ENCODE assay signal across 8 mouse cellular contexts in genomic region chr11:12373106-12374098, GRCm38 (mm10).
DNase-seq lines count a peak whose midpoint lies in the region; ATAC-seq and TF ChIP-seq lines count a peak whose summit lies in the region.

No protein-coding gene starts in this region.

- no peaks in the 10 kb centered on the region for H3K36me3 ChIP-seq in forebrain, embryonic 10.5 days (replicated peaks)
- H3K36me3 ChIP-seq in heart, embryonic 13.5 days: no peaks in the 10 kb centered on the region
- no peaks in the 10 kb centered on the region for H3K36me3 ChIP-seq in kidney, embryonic 16.5 days (ENCODE audit: insufficient read depth, low read length)
- no peaks in the 10 kb centered on the region for H3K36me3 ChIP-seq in limb, embryonic 14.5 days (ENCODE audit: control insufficient read depth, insufficient read depth, low read length)
- no peaks in the 10 kb centered on the region for H3K36me3 ChIP-seq in neural tube, embryonic 11.5 days (ENCODE audit: control insufficient read depth, insufficient read depth, low read length)

- H3K27me3 ChIP-seq in forebrain, embryonic 10.5 days (ENCODE audit: poor library complexity, severe bottlenecking): peaks cover 29% of the 10 kb centered on the region
- no peaks in the 10 kb centered on the region for H3K27me3 ChIP-seq in heart, embryonic 13.5 days (replicated peaks)
- no peaks in the 10 kb centered on the region for H3K27me3 ChIP-seq in kidney, embryonic 16.5 days (ENCODE audit: insufficient read depth, low read length)
- H3K27me3 ChIP-seq in limb, embryonic 14.5 days (ENCODE audit: control insufficient read depth, insufficient read depth, low read length): no peaks in the 10 kb centered on the region
- H3K27me3 ChIP-seq in neural tube, embryonic 11.5 days (ENCODE audit: control insufficient read depth, insufficient read depth, low read length): no peaks in the 10 kb centered on the region

- peak; percentile 88 for TF ChIP-seq CTCF in brain, embryonic 14.5 days (IDR thresholded peaks at IDR 0.05; ENCODE audit: borderline replicate concordance, extremely low read depth, insufficient read depth, insufficient read length)

- TF ChIP-seq POLR2A in brain, embryonic 14.5 days (IDR thresholded peaks at IDR 0.05; ENCODE audit: borderline replicate concordance, extremely low read depth, insufficient read depth, insufficient read length, poor library complexity, severe bottlenecking): no peak
- TF ChIP-seq POLR2A in limb, embryonic 14.5 days (IDR thresholded peaks at IDR 0.05; ENCODE audit: borderline replicate concordance, extremely low read depth, insufficient read depth, insufficient read length): no peak

- 39% methylated on average over 12 of the region's 12 CpGs for WGBS in forebrain, embryonic 10.5 days
- WGBS in heart, embryonic 13.5 days: 26% methylated on average over 12 of the region's 12 CpGs
- 32% methylated on average over 12 of the region's 12 CpGs for WGBS in kidney, embryonic 16.5 days
- WGBS in limb, embryonic 14.5 days: 35% methylated on average over 12 of the region's 12 CpGs
- 37% methylated on average over 12 of the region's 12 CpGs for WGBS in neural tube, embryonic 11.5 days

- ATAC-seq in heart, embryonic 13.5 days (ENCODE audit: extremely low read depth, insufficient number of reproducible peaks, low FRiP score, low TSS enrichment): no peak
- peak; percentile 96 for ATAC-seq in kidney, embryonic 16.5 days (ENCODE audit: low FRiP score, low TSS enrichment)
- peak; percentile 87 for ATAC-seq in limb, embryonic 14.5 days (ENCODE audit: low FRiP score, low read depth)
- ATAC-seq in neural tube, embryonic 11.5 days (ENCODE audit: insufficient read depth, low FRiP score, low TSS enrichment): peak; percentile 89

- H3K9me3 ChIP-seq in forebrain, embryonic 10.5 days: no peaks in the 10 kb centered on the region
- no peaks in the 10 kb centered on the region for H3K9me3 ChIP-seq in heart, embryonic 13.5 days
- H3K9me3 ChIP-seq in kidney, embryonic 16.5 days (ENCODE audit: low read length): no peaks in the 10 kb centered on the region
- H3K9me3 ChIP-seq in limb, embryonic 14.5 days (ENCODE audit: control insufficient read depth, low read length): no peaks in the 10 kb centered on the region
- no peaks in the 10 kb centered on the region for H3K9me3 ChIP-seq in neural tube, embryonic 11.5 days (ENCODE audit: control insufficient read depth, low read length)

- no peak overlapping the region for H3K4me3 ChIP-seq in forebrain, embryonic 10.5 days
- no peak overlapping the region for H3K4me3 ChIP-seq in heart, embryonic 13.5 days
- no peak overlapping the region for H3K4me3 ChIP-seq in kidney, embryonic 16.5 days (ENCODE audit: low read length)
- no peak overlapping the region for H3K4me3 ChIP-seq in limb, embryonic 14.5 days (replicated peaks; ENCODE audit: low read length)
- no peak overlapping the region for H3K4me3 ChIP-seq in neural tube, embryonic 11.5 days (ENCODE audit: low read depth, low read length)

- peak; percentile 76 for DNase-seq in 3T3-L1 (ENCODE audit: low read depth, low spot score)
- DNase-seq in brain, embryonic 14.5 days (ENCODE audit: low read depth): peak; percentile 87
- DNase-seq in forebrain, embryonic 10.5 days (ENCODE audit: extremely low spot score, low spot score): peak; percentile 69
- DNase-seq in limb, embryonic 14.5 days (ENCODE audit: low spot score): peak; percentile 83
- peak; percentile 82 for DNase-seq in neural tube, embryonic 11.5 days (ENCODE audit: low spot score)
- peak; percentile 4 for DNase-seq in thymus, postnatal 25 days

- no peak overlapping the region for H3K4me2 ChIP-seq in heart, embryonic 13.5 days
- H3K4me2 ChIP-seq in kidney, embryonic 16.5 days (replicated peaks; ENCODE audit: low read depth, low read length): no peak overlapping the region
- H3K4me2 ChIP-seq in limb, embryonic 14.5 days (replicated peaks; ENCODE audit: low read depth, low read length, severe bottlenecking): no peak overlapping the region
- no peak overlapping the region for H3K4me2 ChIP-seq in neural tube, embryonic 11.5 days (ENCODE audit: low read depth)

- peak overlapping the region; percentile 44 for H3K27ac ChIP-seq in forebrain, embryonic 10.5 days
- no peak overlapping the region for H3K27ac ChIP-seq in heart, embryonic 13.5 days (replicated peaks)
- no peak overlapping the region for H3K27ac ChIP-seq in kidney, embryonic 16.5 days (ENCODE audit: low read length)
- H3K27ac ChIP-seq in limb, embryonic 14.5 days (replicated peaks; ENCODE audit: low read depth, low read length): no peak overlapping the region
- no peak overlapping the region for H3K27ac ChIP-seq in neural tube, embryonic 11.5 days (ENCODE audit: low read depth, low read length)

- 0 out of 2 replicates have a peak overlapping the region, but pooled peaks have one; percentile 38 for H3K9ac ChIP-seq in heart, embryonic 13.5 days
- H3K9ac ChIP-seq in kidney, embryonic 16.5 days (replicated peaks; ENCODE audit: low read length): no peak overlapping the region
- H3K9ac ChIP-seq in limb, embryonic 14.5 days (ENCODE audit: low read depth, low read length, severe bottlenecking): no peak overlapping the region
- no peak overlapping the region for H3K9ac ChIP-seq in neural tube, embryonic 11.5 days (ENCODE audit: low read length)

- peaks cover 64% of the 10 kb centered on the region for H3K4me1 ChIP-seq in forebrain, embryonic 10.5 days
- peaks cover 3% of the 10 kb centered on the region; the same call in 1 of the 2 replicates for H3K4me1 ChIP-seq in heart, embryonic 13.5 days
- H3K4me1 ChIP-seq in kidney, embryonic 16.5 days (ENCODE audit: insufficient read depth, low read length): no peaks in the 10 kb centered on the region
- no peaks in the 10 kb centered on the region for H3K4me1 ChIP-seq in limb, embryonic 14.5 days (ENCODE audit: control insufficient read depth, insufficient read depth, low read length)
- H3K4me1 ChIP-seq in neural tube, embryonic 11.5 days (ENCODE audit: control insufficient read depth, insufficient read depth, low read length): no peaks in the 10 kb centered on the region

Comparison
In these comparisons a context has a peak if more than half of its experiments do, and no peak if none do; other contexts are left out.
1. DNase-seq: peak in every context shown above with its lines; median percentile 87 in brain, embryonic 14.5 days; 83 in limb, embryonic 14.5 days; 82 in neural tube, embryonic 11.5 days; 76 in 3T3-L1; 69 in forebrain, embryonic 10.5 days; 4 in thymus, postnatal 25 days.